Mouse (Mus musculus) MEL (cell line): ENCODE data around the gene Prelid3b.

Experiments
- CTCF ChIP-seq, 3 experiments: IDR thresholded peaks in 2 of 3; conservative IDR thresholded peaks in 1 of 3; 2 replicates each; pipeline ENCODE4 v1.5.1; 2011 to 2012; ENCODE audit warnings: low read length in 3 of 3, low read depth in 2 of 3, mild to moderate bottlenecking in 2 of 3, improper control_type of control experiment in 1 of 3, inconsistent platforms in 1 of 3, mixed read lengths in 1 of 3, moderate library complexity in 1 of 3; ENCODE audit not compliant: control insufficient read depth in 1 of 3, insufficient read depth in 1 of 3, poor library complexity in 1 of 3, severe bottlenecking in 1 of 3
- ELF1 ChIP-seq: IDR thresholded peaks from 2 replicates; pipeline ENCODE4 v1.6.1; 2014; ENCODE audit warnings: low read depth, mild to moderate bottlenecking, inconsistent platforms, low read length, improper control_type of control experiment, moderate library complexity
- EP300 ChIP-seq, 2 experiments: IDR thresholded peaks; 2 replicates each; pipeline ENCODE4 v1.6.1; 2011; ENCODE audit warnings: improper control_type of control experiment in 2 of 2, low read length in 2 of 2, low read depth in 1 of 2, mild to moderate bottlenecking in 1 of 2
- POLR2A ChIP-seq, 2 experiments: IDR thresholded peaks; 2 replicates each; pipeline ENCODE4 v1.6.1; 2011 to 2012; ENCODE audit warnings: low read length in 2 of 2, mild to moderate bottlenecking in 2 of 2, control low read depth in 1 of 2, improper control_type of control experiment in 1 of 2, low read depth in 1 of 2, moderate library complexity in 1 of 2; ENCODE audit not compliant: control insufficient read depth in 1 of 2, insufficient read depth in 1 of 2, poor library complexity in 1 of 2
- RCOR1 ChIP-seq: IDR thresholded peaks from 2 replicates; pipeline ENCODE4 v1.6.1; 2012; ENCODE audit warnings: low read depth, mild to moderate bottlenecking, inconsistent platforms, low read length, improper control_type of control experiment
- SMC3 ChIP-seq: IDR thresholded peaks from 2 replicates; pipeline ENCODE4 v1.6.1; 2011; ENCODE audit warnings: low read depth, low read length, improper control_type of control experiment
- TCF12 ChIP-seq: IDR thresholded peaks from 2 replicates; pipeline ENCODE4 v1.6.1; 2014; ENCODE audit warnings: low read depth, mild to moderate bottlenecking, inconsistent platforms, low read length, improper control_type of control experiment, moderate library complexity
- UBTF ChIP-seq: IDR thresholded peaks from 2 replicates; pipeline ENCODE4 v1.6.1; 2012; ENCODE audit warnings: low read depth, mild to moderate bottlenecking, inconsistent platforms, low read length, improper control_type of control experiment, moderate library complexity, borderline replicate concordance; ENCODE audit not compliant: insufficient read depth
- ZKSCAN1 ChIP-seq: IDR thresholded peaks from 2 replicates; pipeline ENCODE4 v1.6.1; 2012; ENCODE audit warnings: low read depth, mild to moderate bottlenecking, inconsistent platforms, low read length, improper control_type of control experiment, moderate library complexity

GRCm38 (mm10) chr2:174444359-174444758 lies 28.5 kb downstream of the Prelid3b start:
- TF ChIP-seq CTCF (IDR thresholded peaks at IDR 0.05 in 2 of 3, conservative IDR thresholded peaks at IDR 0.05 in 1 of 3; ENCODE audit: control insufficient read depth in 1 of 3, insufficient read depth in 1 of 3, low read depth in 2 of 3, low read length in 3 of 3, poor library complexity in 1 of 3, severe bottlenecking in 1 of 3) (no peak), ZKSCAN1 (no peak), ELF1 (no peak), EP300 (IDR thresholded peaks at IDR 0.05; ENCODE audit: low read depth in 1 of 2, low read length in 2 of 2) (no peak), RCOR1 (no peak), SMC3 (no peak), POLR2A (IDR thresholded peaks at IDR 0.05; ENCODE audit: control insufficient read depth in 1 of 2, insufficient read depth in 1 of 2, low read depth in 1 of 2, low read length in 2 of 2, poor library complexity in 1 of 2) (no peak), UBTF (no peak), TCF12 (no peak)
